Mouse (Mus musculus): ENCODE data around the gene Tmem242.

The Tmem242 gene

GRCm38 (mm10) chr17:5416518-5416917 is 23.5 kb downstream of the Tmem242 start:
- DNase-seq (ENCODE audit: low spot score), result no peak

- DNase-seq (ENCODE audit: low spot score), result no peak
Measured at GRCm38 (mm10) chr17:5414041-5414440, 26.0 kb downstream of the Tmem242 start.

- DNase-seq (ENCODE audit: low spot score), result no peak
Measured at GRCm38 (mm10) chr17:5413350-5413749, 26.7 kb downstream of the Tmem242 start.

- DNase-seq (ENCODE audit: low spot score), result no peak
Measured at GRCm38 (mm10) chr17:5412740-5413139, 27.3 kb downstream of the Tmem242 start.

GRCm38 (mm10) chr17:5412301-5412700 is 27.8 kb downstream of the Tmem242 start:
- no peak for DNase-seq (ENCODE audit: low spot score)

- DNase-seq (ENCODE audit: low spot score), result no peak
Measured at GRCm38 (mm10) chr17:5411205-5411604, 28.9 kb downstream of the Tmem242 start.

- DNase-seq (ENCODE audit: low spot score), result no peak
Measured at GRCm38 (mm10) chr17:5410336-5410735, 29.7 kb downstream of the Tmem242 start.

GRCm38 (mm10) chr17:5407030-5407429 is 33.0 kb downstream of the Tmem242 start:
- DNase-seq (ENCODE audit: low spot score), result no peak

- DNase-seq (ENCODE audit: low spot score), result no peak
Measured at GRCm38 (mm10) chr17:5406566-5406965, 33.5 kb downstream of the Tmem242 start.

GRCm38 (mm10) chr17:5403885-5404284 is 36.2 kb downstream of the Tmem242 start:
- DNase-seq (ENCODE audit: low spot score), result no peak

- peak; percentile 45 for DNase-seq (ENCODE audit: low spot score)
Measured at GRCm38 (mm10) chr17:5402624-5403023, 37.4 kb downstream of the Tmem242 start.

- DNase-seq (ENCODE audit: low spot score), result no peak
Measured at GRCm38 (mm10) chr17:5402069-5402468, 38.0 kb downstream of the Tmem242 start.

- no peak for DNase-seq (ENCODE audit: low spot score)
Measured at GRCm38 (mm10) chr17:5401288-5401687, 38.8 kb downstream of the Tmem242 start.

GRCm38 (mm10) chr17:5400435-5401090 is 39.5 kb downstream of the Tmem242 start:
- DNase-seq (ENCODE audit: low spot score), result no peak

- DNase-seq (ENCODE audit: low spot score), result peak; percentile 58
Measured at GRCm38 (mm10) chr17:5397148-5398007, 42.7 kb downstream of the Tmem242 start.

- no peak for DNase-seq (ENCODE audit: low spot score)
Measured at GRCm38 (mm10) chr17:5396213-5396612, 43.8 kb downstream of the Tmem242 start.

- DNase-seq (ENCODE audit: low spot score), result no peak
Measured at GRCm38 (mm10) chr17:5395454-5396205, 44.4 kb downstream of the Tmem242 start.

GRCm38 (mm10) chr17:5390682-5391081 is 49.4 kb downstream of the Tmem242 start:
- DNase-seq (ENCODE audit: low spot score), result no peak

- no peak for DNase-seq (ENCODE audit: low spot score)
Measured at GRCm38 (mm10) chr17:5388351-5388750, 51.7 kb downstream of the Tmem242 start.

GRCm38 (mm10) chr17:5386885-5387545 is 53.0 kb downstream of the Tmem242 start:
- no peak for DNase-seq (ENCODE audit: low spot score)

GRCm38 (mm10) chr17:5385694-5386093 is 54.4 kb downstream of the Tmem242 start:
- no peak for DNase-seq (ENCODE audit: low spot score)

GRCm38 (mm10) chr17:5377930-5378310 is 62.1 kb downstream of the Tmem242 start:
- no peak for DNase-seq (ENCODE audit: low spot score)

Measured in urinary bladder, postnatal 10 days (tissue).